Mouse (Mus musculus) T-cell, adult 66 days (primary cell): ENCODE results near the gene Nr1h3. TPM values are rescaled to one million over a fixed set of nuclear protein-coding genes. Genes with fewer than 3 reads are reported as not detected.

Source experiments
- total RNA-seq, 2 experiments: library from RNA; stranded (reverse); gene quantifications; 3 replicates in 1 of 2; 4 replicates in 1 of 2; pipeline ENCODE4 v1.2.4; 2023

Nr1h3 gene
- 1 to 10 TPM; 1.9 to 4.7 TPM for total RNA-seq

DNA sequence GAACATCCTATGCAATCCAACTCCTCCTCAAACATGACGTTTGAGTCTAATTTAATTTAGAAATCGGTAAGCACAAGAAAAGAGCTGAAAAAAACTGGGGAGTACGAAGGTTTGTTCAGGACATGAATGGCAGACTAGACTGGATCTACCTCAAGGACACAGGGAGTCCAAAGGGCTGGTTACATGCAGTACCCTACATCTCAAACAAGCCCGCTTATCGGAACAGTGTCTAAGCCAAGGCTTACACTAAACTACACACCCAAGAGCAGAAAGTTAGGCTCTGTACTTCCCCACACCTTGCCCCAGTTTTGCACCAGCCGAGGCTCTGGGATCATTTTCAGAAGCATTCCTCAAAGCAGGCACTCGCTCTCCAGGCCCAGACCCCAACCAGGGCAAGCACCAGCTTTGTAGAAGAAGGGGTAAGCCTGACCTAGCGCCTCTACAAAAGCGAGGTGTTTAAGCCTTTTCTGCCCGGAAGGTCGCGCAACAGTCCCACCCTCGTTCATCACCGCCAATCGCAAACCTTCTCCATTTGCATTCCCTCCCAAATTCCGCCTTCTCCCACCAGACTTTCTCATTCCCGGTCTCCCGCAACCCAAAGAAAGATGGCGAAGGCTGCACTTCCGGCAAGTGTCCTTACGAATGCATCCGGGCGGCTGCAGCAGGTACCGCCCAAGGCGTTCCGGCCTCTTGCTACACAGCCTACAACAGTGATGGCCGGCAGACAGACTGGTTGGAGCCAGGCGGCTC is at the start of gene Nr1h3, which contains the start of gene Acp2:
Nr1h3 (minus strand) TSS at position 613 of the 750 bp plus-strand sequence.
Acp2 (plus strand) TSS at position 664 of the 750 bp plus-strand sequence.

DNA sequence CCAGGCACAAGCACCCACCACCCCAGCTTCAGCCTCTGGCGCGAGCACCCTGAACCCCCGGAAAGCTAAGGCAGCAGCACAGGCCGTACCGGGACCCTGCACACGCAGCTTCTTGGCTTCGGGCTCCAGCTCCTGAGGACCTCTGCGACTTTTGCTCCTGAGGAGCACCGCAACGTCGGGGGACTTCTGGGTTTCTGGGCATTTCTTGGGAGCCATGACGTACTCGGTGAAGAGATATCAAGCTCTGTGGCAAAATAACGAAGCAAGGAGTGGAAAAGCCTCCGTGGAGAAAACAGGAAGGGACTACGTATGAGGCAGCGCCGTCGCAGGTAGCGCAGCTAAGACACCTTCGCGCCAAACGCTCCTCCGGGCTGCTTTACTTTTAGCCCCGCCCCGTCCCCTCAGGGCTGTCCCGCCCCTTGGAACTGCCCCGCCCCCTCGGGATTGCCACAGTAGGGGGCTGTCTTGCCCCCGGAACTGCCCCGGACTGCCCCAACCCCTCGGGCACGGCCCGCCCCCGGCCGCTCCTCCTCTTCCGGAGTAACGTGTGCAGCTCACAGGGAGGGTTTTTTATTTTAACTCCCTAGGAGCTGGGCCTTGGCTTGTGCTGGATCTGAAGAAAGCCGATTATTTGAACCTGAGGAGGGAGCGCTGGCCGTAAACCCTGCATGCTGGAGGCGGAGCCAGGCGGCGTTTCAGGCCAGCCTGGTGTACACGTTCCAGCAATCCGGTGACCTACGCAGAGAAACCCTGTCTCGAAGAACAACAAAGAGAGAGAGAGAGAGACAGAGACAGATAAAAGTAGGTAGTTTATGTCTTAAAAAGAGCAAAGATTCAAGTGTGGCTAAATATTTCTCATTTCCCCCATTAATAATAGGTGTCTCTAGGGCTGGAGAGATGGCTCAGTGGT is 34.2 kb upstream of the Nr1h3 start, which contains the start of gene Ddb2:
Ddb2 (minus strand) TSS at position 382 of the 910 bp plus-strand sequence.

DNA sequence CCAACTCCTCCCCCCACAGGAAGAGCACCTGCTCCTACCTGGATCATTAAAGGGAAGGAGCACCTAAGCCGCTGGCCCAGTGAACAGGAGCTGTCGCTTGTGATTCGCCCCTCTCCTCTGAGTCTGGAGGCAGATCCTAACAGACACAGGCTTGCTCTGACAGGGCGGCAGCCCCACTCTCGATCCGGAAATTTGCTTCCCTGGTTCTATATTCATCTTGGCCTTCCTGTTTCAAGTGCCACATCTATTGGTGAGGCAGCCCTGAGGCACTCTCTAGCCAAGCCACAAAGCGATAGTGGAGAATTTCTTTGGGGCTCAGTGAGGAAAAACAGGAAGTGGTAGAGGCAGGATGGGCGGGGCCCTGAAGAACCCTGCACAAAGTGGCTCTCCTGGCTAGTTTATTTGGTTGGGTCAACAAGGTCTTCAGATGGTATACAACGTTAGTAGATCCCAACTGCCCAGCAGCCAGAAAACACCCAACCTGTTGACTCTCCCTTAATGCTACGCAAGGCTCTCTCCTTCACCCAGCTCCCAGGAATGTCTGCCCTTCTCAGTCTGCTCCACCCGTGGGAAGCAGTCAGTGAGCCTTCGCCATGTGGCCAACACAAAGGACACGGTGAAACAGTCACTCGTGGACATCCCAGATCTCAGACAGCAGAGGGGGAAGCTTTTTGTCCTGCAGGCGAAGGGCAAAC is 18.8 kb downstream of the Nr1h3 start, which contains the start of gene Madd:
Madd (minus strand) TSS at position 127 of the 695 bp plus-strand sequence.

Other genes starting within 250 kb of the Nr1h3 start
- gene Rapsn, start 167.2 kb downstream of the Nr1h3 start, total RNA-seq = 1 to 10 TPM in 1 of 2 experiments, not detected in 1; 1.9 TPM
- 100 to 1,000 TPM; 131 to 145 TPM for gene Psmc3, start 148.8 kb downstream of the Nr1h3 start, total RNA-seq
- 10 to 100 TPM; 24.4 to 27.9 TPM for gene Slc39a13, start 132.4 kb downstream of the Nr1h3 start, total RNA-seq
- 1 to 10 TPM; 1.6 to 2.0 TPM for gene Spi1, start 120.4 kb downstream of the Nr1h3 start, total RNA-seq
- gene Mybpc3, start 84.7 kb downstream of the Nr1h3 start, total RNA-seq = not detected
- 100 to 1,000 TPM; 275 to 301 TPM for gene Madd, start 19.0 kb downstream of the Nr1h3 start, total RNA-seq
- gene Acp2, start 51 bp upstream of the Nr1h3 start, total RNA-seq = 1 to 10 TPM; 9.1 to 9.5 TPM
- gene Ddb2, start 34.1 kb upstream of the Nr1h3 start, total RNA-seq = 10 to 100 TPM; 66.7 to 67.2 TPM
- gene Pacsin3, start 53.1 kb upstream of the Nr1h3 start, total RNA-seq = 1 to 10 TPM in 1 of 2 experiments, under 1 TPM in 1; 0.38 to 1.3 TPM
- gene Arfgap2, start 62.1 kb upstream of the Nr1h3 start, total RNA-seq = 100 to 1,000 TPM; 144 to 159 TPM
- 10 to 100 TPM in 1 of 2 experiments, 1 to 10 TPM in 1; 6.7 to 10.5 TPM for gene 1110051M20Rik, start 241.9 kb upstream of the Nr1h3 start, total RNA-seq